Mouse (Mus musculus) kidney, postnatal 25 days (tissue): ENCODE measurements around the gene Olfr1222.
"Not testable (repeated sequence)": the region's sequence is repeated elsewhere in the genome, so short reads cannot be mapped to it uniquely, and the experiment has no call there.

Source experiments
- DNase-seq, 2 experiments: peaks; one replicate each; pipeline ENCODE4 v3.0.0; 2021; ENCODE audit warnings: mixed read lengths in 2 of 2

The Olfr1222 gene

DNA sequence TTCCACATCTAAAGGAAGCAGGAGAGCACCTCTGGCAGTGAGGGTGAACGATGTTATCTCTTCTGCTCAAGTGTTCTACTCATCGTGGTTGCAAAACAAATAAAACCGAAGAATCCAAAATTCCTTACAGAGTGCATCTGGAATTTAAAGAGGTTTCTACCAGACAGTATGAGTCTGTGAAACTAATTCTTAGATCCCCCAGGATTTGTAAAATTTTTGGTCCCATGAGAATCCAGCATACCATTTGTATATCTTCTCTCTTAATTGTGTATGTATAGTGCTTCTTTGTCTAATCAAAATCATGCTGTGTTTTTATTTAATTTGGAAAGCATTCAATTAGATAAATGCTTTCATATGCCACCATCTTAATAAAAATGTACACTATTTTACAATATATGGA, at the start of gene Olfr1222:
Gene Olfr1222, minus strand, starts transcription at position 101 of the 400 bp plus-strand sequence.
- DNase-seq, result no peak

DNA sequence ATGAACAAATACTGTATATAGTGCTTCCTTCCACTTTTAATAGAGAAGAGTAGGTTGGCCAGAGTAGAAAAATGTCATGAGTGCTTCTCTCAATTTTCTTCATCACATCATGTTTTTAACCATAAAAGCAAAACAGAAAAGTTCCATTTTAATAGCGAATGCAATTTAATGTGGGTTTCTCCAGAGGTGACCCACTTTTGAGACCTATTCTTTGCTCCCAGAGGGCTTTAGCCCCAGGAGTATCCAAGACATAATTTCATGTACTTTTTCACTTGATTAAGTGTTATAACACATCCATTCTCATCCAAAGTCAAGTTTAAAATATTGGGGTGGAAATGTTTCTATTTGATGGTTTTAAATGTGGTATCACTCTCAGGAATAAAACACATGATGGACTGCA, 41.7 kb upstream of the Olfr1222 start, which contains the start of gene Olfr1225:
Gene Olfr1225, minus strand, starts transcription at position 101 of the 400 bp plus-strand sequence.
- no peak for DNase-seq

DNA sequence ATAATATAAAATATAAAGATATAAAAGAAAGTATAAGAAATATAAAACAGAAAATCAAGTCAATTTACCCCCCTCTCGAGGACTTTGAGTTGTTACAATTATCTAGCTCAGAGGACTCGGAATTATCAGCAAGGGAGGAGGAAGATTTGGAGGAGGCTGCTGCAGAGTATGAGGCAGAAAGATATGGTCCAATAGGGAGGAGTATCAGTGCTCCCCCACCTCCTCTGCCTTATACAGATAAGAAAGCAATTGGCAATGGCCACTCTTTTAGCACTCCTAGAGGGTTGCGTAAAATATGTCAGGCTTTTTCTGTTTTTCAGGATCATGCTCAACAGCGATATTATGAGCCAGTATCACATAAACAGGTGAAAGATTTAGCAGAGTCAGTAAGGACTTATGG, 31.9 kb upstream of the Olfr1222 start:
- not testable (repeated sequence) for DNase-seq

DNA sequence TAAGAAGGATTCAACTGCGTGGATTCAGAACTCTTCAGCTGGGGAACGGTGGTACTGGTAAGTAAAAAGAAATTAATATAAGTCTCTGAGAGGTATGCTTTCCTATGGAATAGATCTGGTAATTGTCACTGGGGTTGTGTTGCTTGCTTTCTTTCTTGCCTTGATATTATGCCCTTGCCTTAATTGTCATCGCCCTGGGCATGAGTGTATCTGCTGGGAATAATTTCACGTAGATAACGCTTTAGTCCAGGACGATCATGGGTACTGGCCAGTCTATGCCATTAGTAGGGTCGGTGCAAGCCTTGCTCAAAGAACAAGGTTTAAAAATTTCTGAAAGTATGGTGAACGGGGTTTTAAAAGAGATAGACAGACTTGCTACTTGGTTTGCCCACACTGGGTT, 31.1 kb upstream of the Olfr1222 start, which contains the start of gene Olfr1224-ps1:
Gene Olfr1224-ps1, minus strand, starts transcription at position 101 of the 400 bp plus-strand sequence.
- not testable (repeated sequence) for DNase-seq

DNA sequence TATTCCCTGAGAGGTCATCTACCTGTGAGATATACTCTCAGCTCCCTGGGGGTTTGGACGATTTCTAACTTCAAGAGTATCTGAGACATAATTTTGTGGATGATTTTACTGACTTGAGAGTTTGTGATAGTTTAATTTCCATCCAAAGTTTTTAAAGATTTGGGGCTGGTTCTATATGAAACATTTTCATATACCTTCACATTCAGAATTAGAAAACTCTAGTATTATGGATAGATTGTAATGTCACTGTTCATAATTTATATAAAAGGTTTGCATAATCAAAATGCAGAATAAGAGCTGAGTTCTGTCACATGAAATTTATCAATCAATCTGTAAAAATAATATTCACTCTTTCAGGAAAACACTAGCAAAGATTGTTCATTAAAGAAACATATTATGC, 18.6 kb upstream of the Olfr1222 start, which contains the start of gene Olfr1223:
Gene Olfr1223, minus strand, starts transcription at position 101 of the 400 bp plus-strand sequence.
- no peak for DNase-seq

DNA sequence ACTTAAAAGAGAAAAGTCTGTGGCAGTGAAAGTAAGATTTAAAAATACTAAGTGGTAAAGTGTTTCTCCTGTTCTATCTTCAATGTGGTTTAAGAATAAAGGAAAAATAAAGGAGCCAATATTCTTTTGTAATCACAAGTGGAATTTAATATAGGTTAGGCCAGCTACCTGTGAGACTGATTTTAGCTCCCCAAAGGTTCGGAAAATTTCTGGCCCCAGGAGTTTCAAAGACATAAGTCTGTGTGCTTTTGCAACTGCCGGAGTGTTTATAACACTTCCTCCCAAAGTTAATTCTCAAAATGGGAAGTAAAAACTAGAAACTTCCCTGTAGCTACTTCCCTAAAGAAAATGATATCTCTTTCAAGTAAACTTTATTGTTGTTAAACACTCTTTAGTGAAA, 15.7 kb downstream of the Olfr1222 start, which contains the start of gene Olfr1221:
Gene Olfr1221, minus strand, starts transcription at position 101 of the 400 bp plus-strand sequence.
- no peak for DNase-seq

DNA sequence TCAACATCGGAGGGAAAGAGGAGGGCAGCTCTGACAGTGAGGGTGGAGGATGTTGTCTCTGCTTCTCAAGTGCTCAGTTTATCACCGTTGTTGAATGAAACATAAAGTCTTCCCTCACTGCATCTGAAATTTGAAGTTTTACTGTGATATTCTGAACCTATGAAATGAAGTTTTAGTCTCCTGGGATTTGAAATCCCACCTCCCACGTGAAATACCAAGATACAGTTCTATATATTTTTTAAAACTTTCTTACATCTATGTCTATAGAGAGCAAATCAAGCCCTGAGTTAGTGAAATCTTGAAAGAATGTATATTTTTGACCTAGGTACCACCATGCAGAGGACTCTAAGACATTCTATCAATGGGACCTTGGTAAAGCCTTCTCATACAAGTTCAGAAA, 26.1 kb downstream of the Olfr1222 start, which contains the start of gene Olfr1220:
Gene Olfr1220, minus strand, starts transcription at position 101 of the 400 bp plus-strand sequence.
- DNase-seq, result no peak

DNA sequence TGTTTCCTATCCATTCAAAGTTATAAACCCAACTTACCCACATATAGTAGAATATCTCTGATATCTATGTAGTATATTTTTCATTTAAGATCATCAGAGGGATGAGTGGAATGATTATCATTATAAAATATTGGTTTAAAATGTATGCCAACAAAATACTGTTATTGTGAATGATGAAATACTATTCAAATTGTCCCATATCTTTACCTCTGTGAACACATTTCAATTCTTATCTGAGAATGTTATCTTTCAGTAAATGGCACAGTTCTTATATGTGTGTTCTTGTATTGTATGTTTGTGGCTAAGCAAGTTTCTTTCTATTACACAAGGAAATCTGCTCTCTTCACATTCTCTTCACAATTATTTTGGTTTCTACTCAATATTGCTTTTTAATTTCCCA, 27.2 kb downstream of the Olfr1222 start:
- DNase-seq, result no peak

DNA sequence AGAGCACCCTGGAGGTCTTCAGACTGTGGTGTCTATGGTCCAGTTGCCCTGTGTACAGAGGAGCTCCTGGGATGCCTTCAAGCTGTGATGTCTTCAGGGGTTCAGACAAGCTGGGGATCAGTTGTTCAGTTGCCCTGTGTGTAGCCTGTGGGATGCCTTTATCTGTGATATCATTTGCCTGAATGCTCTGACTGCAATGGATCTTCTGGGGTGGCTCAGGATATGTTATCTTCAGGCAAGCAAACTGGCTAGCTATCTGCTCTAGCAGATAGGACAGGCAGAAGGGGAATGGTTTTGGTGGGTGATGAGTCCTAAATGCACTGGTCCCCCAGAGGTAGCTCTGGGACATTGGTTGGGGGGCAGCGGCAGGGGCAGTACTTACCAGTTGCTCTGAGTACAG, 39.0 kb downstream of the Olfr1222 start:
- no peak for DNase-seq

DNA sequence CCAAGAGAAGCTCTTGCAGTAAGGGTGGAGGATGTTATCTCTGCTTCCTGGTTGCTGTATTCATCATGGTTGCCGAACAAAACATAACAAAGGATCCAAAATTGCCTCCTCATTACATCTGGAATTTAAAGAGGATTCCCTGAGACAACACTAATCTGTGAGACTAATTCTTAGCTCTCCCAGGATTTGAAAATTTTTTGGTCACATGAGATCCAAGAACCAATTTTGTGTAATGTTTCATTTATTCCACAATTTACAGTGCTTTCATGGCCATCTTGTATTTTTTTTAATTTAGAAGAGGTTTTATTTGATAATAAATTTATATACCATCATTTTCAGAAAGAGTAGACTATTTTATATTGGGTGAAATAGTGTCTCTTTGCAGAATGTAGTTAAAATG, 49.4 kb downstream of the Olfr1222 start, which contains the start of gene Olfr1219:
Gene Olfr1219, minus strand, starts transcription at position 101 of the 400 bp plus-strand sequence.
- DNase-seq, result no peak

DNA sequence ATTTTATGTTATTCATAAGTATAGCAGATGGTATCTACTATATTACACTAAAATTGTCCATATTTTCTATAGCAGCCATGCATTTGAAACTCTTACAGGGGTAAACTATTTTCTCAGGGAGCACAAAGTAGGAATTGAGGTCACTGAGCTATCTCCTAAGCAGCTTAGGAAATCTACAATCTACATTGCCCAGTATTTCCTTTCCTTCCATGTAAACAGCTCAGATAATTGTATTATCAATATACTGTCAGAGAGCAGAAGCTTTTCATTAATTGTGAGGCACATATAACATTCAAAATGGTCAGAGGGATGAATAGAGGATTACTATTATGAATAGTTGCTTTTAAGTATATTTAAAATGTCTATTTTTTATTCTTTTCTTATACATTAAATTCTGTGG, 51.4 kb downstream of the Olfr1222 start:
- DNase-seq, result no peak
